Mouse (Mus musculus): Measurements from ENCODE around the gene Parn. TPM values are rescaled to one million over a fixed set of nuclear protein-coding genes. Genes with fewer than 3 reads are reported as not detected.
"Not testable (repeated sequence)": the region's sequence is repeated elsewhere in the genome, so short reads cannot be mapped to it uniquely, and the experiment has no call there.

The Parn gene
- total RNA-seq (2022) = 10 to 100 TPM; 24.0 to 30.4 (median 30.0) TPM

DNA sequence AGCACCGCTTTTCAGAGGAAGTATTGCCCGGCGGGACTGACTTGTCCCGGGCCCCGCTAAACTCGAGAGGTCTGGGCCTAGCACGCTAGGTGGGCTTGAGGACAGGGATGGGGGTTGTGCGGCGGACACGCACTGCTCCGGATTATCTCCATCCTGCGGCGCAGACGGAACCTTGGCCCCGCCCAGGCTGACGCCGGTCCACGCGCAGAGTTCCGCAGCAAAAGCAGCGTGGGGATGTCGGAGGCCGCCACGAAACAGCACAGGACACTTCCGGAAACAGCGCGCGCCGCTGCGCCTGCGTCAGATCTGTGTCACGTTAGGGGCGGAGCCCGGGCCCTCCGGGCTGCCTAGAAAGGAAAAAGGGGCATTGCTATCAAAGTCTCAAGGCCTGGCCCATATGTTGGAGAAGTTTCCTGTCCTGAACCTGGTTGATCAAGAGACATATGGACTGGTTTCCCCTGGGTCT, at the start of gene Parn:
Gene Parn, minus strand, starts transcription at position 293 of the 466 bp plus-strand sequence.
- DNase-seq (ENCODE audit: low spot score in 2 of 2) = peak; percentile 92 to 95

DNA sequence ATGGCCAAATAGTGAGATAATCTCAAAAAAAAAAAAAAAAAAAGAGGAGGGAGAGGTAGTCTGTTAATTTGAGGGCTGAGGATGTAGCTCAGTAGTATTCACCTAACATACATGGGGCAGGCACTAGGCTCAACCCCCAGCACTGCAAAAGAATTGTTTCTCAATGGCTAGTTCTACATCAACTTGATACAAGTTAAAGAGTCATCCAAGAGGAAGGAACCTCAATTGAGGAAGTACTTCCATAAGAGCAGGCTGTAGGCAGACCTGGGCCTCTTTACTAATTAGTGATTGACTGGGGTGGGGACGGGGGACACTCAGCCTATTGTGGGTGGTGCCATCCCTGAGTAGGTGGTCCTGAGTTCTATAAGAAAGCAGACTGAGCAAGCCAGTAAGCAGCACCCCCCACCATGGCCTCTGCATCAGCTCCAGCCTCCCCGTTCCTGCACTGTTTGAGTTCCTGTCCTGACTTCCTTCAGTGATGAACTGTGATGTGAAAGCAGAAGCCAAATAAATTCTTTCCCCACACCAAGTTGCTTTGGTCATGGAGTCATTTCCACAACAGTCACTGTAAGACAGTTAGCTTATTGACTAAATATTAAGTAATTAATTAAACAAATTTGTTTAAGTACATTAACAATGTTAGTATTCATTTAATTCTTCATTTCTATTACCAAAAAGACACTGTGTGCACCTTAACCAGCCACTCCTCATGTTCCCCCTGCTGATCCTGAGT, 49.0 kb upstream of the Parn start:
- DNase-seq (ENCODE audit: low spot score in 2 of 2) = no peak

GRCm38 (mm10) chr16:13714910-13715309, 46.9 kb upstream of the Parn start:
- no peak for DNase-seq (ENCODE audit: low spot score in 2 of 2)

- no peak for DNase-seq (ENCODE audit: low spot score in 2 of 2)
Measured at GRCm38 (mm10) chr16:13704676-13705075, 36.7 kb upstream of the Parn start.

DNA sequence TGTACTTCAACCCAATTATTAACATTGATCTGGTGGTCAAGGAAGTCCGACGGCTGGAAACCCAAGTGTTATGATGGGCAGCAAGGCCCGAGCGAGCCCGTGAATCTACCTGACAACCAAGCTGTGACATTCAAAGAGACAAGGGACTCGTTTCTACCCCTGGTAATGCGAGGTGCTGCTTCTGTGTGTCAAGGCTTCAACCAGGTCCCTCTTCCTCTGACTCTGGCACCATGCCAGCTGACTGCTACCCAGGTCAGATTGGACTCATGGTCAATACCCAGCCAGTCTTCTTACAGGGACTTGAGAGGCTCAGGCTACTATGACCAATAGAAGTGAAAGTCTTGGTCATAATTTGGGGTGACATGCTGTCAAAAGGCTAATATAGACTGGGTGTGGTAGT, 34.2 kb upstream of the Parn start:
- peak in 1 of 2 experiments; percentile 10 for DNase-seq (ENCODE audit: low spot score in 2 of 2)

DNA sequence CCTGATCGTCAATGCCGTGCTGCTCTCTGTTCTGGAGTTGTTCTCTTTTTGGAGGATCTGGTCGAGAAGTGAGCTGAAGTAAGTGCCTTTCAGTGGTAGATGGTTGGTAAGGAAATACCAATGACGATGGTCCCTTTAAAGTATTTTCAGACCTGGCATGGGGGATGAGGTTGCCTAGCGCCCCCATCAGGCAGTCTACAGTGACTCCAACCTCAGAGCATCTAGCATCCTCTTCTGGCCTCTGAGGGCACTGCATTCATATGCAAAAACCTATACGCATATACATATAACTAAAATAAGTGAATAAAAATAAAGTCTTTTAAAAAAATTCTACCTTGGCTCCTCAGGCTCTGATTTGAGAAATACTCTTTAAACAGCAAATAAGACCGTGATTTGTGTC, 31.0 kb upstream of the Parn start:
- DNase-seq (ENCODE audit: low spot score in 2 of 2) = no peak

DNA sequence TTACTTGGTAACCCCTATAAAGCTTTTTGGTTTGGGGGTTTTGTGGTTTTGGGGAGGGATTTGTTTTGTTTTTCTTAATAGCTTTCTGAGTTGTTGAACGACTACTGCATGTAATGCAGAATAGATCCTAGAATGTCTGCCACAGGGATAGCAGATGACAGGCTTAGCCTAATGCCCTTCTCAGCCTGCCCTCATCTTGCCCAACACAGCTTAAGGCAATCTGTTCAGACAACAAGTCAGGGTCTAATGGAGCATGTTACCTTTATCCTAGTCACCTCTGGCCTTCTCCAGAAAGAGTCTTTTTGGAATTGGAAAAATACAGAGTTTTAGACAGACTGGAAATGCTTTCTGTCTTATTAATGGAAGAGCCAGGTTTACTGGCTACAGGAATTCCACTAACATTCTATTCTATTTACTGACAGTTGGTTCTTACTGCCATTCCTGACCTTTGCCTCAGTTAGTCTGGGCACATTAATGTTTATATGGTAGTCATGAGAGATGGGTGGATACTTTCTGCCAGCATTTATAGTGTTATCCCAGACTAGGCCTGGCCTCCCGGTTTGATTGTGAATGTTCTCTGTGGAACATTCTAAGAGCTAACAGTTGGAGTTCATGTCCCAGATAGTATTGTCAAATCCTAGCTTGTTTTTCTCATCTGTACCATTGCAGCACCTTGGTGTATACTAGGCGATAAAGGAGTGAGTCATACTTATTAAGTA, 10.8 kb upstream of the Parn start:
- DNase-seq (ENCODE audit: low spot score in 2 of 2) = no peak

GRCm38 (mm10) chr16:13674511-13674910, 6.5 kb upstream of the Parn start:
- DNase-seq (ENCODE audit: low spot score in 2 of 2) = no peak

GRCm38 (mm10) chr16:13673114-13673513, 5.1 kb upstream of the Parn start:
- no peak for DNase-seq (ENCODE audit: low spot score in 2 of 2)

- peak in 1 of 2 experiments; percentile 12 for DNase-seq (ENCODE audit: low spot score in 2 of 2)
Measured at GRCm38 (mm10) chr16:13672386-13672898, 4.5 kb upstream of the Parn start.

- DNase-seq (ENCODE audit: low spot score in 2 of 2) = peak; percentile 86 to 87
Measured at GRCm38 (mm10) chr16:13671685-13672385, 3.9 kb upstream of the Parn start, which contains the start of the genes Bfar and 3110001I22Rik. Bfar (plus strand) TSS chr16:13671858. 3110001I22Rik (plus strand) TSS chr16:13671929.

DNA sequence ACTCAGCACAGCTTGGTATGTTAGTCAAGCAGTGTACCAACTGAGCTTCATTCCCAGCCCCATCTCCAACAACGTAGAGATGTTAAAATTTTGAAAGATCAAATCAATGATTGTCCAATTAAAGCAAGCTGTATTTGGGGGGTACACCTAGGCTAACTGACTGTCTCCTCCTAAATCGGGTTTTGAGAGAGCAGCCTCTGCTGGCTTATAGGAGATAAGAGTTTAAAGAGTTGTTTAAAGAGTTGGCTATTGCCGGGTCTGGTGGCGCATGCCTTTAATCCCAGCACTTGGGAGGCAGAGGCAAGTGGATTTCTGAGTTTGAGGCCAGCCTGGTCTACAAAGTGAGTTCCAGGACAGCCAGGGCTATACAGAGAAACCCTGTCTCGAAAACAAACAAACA, 2.9 kb upstream of the Parn start:
- not testable (repeated sequence) for DNase-seq (ENCODE audit: low spot score in 2 of 2)

GRCm38 (mm10) chr16:13669282-13669681, 1.3 kb upstream of the Parn start:
- no peak for DNase-seq (ENCODE audit: low spot score in 2 of 2)

DNA sequence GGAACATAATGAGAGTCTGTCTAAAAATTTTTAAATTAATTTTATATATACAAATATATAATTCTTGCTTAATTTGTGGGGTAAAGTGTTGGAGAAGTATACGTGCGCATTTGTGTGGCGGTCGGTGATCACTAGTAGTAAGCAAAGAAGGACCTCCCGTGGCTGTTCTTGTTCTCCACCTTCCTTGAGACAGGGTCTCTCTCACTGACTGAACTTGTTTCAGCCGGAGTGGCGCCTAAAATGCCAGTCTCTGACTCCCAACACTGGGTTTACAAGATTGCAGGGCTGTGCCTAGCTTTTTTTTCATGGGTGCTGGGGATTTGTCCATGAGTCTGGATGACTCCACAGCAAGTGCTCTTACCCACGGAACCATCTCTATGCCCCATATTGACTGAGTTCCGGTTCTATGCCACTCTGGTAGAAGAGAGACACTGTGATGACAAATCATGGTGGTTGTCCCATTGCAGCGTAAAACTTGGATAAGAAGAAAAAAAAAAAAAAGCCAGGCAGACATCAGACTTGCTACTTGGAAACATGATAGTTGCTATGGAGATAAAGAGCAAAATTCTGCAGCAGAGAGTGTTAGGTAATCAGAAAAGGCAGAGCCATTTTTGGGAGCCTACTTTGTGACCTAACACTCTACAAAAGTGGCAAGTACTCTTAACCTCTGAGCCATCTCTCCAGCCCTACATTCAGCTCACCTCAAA, 585 bp upstream of the Parn start:
- DNase-seq (ENCODE audit: low spot score in 2 of 2) = no peak

DNA sequence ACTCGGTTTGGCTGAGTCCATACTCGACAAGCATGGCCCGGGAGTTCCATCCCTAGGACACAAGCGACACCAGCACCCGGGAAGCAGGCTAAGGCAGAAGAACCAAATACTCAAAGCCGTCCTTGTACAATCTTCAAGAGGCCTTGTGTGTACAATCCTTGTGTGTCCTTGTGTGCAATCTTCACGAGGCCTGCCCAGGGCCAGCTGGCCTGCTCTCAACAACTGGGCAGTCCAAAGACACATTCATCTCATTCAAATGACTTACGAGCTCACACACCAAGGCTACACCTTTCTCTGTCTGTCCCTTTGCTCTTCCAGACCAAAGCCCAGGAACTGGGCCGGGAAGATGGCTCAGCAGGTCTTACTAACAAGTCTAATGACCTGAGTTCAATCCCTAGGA, 7.2 kb downstream of the Parn start:
- no peak for DNase-seq (ENCODE audit: low spot score in 2 of 2)

DNA sequence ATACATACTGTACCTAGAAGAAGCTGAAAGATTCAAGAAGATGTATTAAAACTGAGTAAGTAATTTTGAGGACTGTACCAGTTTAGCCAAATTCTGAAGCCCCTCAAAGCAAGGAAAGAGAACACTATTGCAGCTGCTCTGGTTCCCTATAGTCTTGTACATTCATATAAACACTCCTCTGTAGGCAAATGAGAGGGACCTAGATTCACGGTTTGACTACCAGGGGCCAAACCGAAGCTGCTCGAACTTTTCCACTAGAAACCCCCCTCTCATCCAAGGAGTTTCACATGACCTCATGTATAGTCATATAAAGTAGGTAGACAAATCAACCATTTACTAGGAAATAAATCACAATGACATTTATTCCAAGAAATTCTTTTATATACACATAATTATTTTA, 9.1 kb downstream of the Parn start:
- DNase-seq (ENCODE audit: low spot score in 2 of 2) = no peak

- no peak for DNase-seq (ENCODE audit: low spot score in 2 of 2)
Measured at GRCm38 (mm10) chr16:13645930-13646329, 22.0 kb downstream of the Parn start.

GRCm38 (mm10) chr16:13644474-13644873, 23.5 kb downstream of the Parn start:
- DNase-seq (ENCODE audit: low spot score in 2 of 2) = no peak

GRCm38 (mm10) chr16:13640064-13640463, 27.9 kb downstream of the Parn start:
- no peak for DNase-seq (ENCODE audit: low spot score in 2 of 2)

DNA sequence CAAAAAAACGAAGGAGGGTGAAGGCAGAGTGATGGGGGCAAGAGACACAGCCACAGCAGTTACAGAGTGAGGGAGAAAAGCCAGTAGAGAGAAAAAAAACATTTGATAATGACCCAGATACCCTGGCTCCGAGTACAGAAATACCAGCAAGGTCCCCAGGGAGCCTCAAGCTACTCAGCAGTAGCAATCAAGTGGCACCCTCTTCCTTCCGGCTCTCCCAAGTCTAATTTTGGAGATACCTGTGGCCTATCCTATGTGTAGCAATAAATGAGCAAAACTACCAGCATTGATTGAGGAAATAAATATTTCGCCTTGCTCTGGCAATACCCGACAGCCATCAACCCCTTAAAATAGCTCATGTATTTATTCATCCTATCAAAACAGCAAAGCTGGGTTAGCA, 28.5 kb downstream of the Parn start:
- DNase-seq (ENCODE audit: low spot score in 2 of 2) = no peak

- DNase-seq (ENCODE audit: low spot score in 2 of 2) = not testable (repeated sequence)
Measured at GRCm38 (mm10) chr16:13638198-13638597, 29.8 kb downstream of the Parn start.

All from layer of hippocampus, adult 8-10 months (tissue).